Mouse (Mus musculus): Measurements from ENCODE around the gene Rab11fip4. TPM values are rescaled to one million over a fixed set of nuclear protein-coding genes. Genes with fewer than 3 reads are reported as not detected.

Gene Rab11fip4
- polyA plus RNA-seq, 1 experiment = 0.03 TPM

DNA sequence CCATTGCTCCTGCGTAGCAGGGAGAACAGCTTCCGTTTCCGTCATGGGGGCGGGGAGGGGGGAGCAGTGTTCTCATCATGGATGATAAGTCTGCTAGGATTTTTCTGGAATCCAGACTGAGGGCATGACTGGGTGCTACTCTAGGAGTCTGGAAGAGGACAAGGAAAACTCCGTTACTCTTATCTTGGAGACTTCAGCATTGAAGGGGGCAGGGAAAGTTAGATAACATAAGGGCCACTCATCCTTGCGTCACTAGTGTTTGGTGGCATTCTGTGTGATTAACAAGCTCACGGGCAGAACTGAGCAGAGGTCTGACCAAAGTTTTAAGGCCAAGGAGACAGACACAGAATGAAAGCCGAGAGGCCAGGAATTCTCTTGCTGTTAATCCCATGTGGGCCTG lies 42.4 kb downstream of the Rab11fip4 start:
- Histone ChIP-seq H3K27me3 (replicated peaks) (peaks cover 41% of the 10 kb centered on the region), H3K36me3 (replicated peaks; ENCODE audit: low read length) (peaks cover 3% of the 10 kb centered on the region), H3K4me3 (replicated peaks) (no peak overlapping the region), H3K9me3 (peaks cover 7% of the 10 kb centered on the region), H3K4me1 (peaks cover 34% of the 10 kb centered on the region)
- TF ChIP-seq GATA1 (IDR thresholded peaks at IDR 0.05; ENCODE audit: borderline replicate concordance, low read length) (no peak), FLI1 (IDR thresholded peaks at IDR 0.05; ENCODE audit: low read length) (no peak)

DNA sequence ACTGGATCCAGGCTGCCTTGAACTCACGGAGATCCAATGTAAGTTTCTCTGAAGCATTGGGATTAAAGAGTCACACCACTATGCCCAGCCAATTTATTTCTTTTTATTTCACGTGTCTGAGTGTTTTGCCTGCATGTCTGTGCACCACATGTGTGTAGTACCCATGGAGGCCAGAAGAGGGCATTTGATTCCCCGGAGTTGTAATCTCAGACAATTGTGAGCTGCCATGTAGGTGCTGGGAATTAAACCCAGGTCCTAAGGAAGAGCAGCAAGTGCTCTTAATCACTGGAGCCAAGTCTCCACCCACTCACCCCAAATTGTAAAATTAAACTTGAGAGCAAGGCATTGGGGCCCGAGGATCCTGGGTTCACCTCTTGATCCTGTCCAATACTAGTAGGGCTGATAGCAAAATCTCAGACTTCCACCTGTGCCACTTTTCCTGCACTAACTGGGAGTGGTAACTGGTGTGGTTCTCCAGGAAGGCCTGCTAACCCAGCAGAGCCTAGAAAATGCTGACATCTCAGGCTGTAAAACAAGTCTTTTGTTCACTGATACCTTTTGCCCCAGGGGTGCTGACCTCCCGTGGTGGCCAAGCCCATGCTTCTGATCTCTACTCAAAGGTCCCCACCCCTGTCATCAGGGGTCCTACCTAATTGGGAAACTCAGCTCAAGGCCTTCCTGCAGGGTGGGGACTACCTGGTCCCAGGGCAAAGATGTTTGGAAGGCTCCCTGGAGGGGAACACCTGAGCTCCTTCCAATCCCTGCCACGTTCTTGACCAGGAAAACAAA lies 44.8 kb downstream of the Rab11fip4 start:
- Histone ChIP-seq H3K27me3 (replicated peaks) (peaks cover 24% of the 10 kb centered on the region), H3K4me1 (peaks cover 45% of the 10 kb centered on the region), H3K36me3 (replicated peaks; ENCODE audit: low read length) (peaks cover 3% of the 10 kb centered on the region), H3K9me3 (peaks cover 7% of the 10 kb centered on the region), H3K4me3 (replicated peaks) (no peak overlapping the region)
- no peak for TF ChIP-seq GATA1 (IDR thresholded peaks at IDR 0.05; ENCODE audit: borderline replicate concordance, low read length)
- no peak for TF ChIP-seq FLI1 (IDR thresholded peaks at IDR 0.05; ENCODE audit: low read length)

DNA sequence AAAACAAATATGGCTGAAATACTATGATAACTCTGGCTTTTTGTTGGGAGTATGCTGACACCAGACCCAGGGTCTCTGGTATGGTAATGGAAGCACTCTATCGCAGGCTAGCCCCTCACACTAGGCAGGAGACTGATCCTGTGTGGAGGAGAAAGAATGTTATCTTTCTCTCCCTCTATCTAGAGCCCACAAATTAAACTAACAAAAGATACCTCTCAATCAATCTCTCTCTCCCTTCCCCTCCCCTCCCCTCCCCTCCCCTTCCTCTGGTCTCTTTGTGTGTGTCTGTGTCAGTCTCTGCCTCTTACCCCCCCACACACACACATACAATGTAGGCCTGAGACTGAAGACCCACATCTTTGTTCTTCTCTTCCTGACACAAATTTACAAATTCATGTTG lies 45.5 kb downstream of the Rab11fip4 start:
- Histone ChIP-seq H3K9me3 (peaks cover 7% of the 10 kb centered on the region), H3K4me1 (peaks cover 52% of the 10 kb centered on the region), H3K36me3 (replicated peaks; ENCODE audit: low read length) (peaks cover 3% of the 10 kb centered on the region), H3K27me3 (replicated peaks) (peaks cover 24% of the 10 kb centered on the region), H3K4me3 (replicated peaks) (no peak overlapping the region)
- TF ChIP-seq FLI1 (IDR thresholded peaks at IDR 0.05; ENCODE audit: low read length) = no peak
- TF ChIP-seq GATA1 (IDR thresholded peaks at IDR 0.05; ENCODE audit: borderline replicate concordance, low read length) = no peak

DNA sequence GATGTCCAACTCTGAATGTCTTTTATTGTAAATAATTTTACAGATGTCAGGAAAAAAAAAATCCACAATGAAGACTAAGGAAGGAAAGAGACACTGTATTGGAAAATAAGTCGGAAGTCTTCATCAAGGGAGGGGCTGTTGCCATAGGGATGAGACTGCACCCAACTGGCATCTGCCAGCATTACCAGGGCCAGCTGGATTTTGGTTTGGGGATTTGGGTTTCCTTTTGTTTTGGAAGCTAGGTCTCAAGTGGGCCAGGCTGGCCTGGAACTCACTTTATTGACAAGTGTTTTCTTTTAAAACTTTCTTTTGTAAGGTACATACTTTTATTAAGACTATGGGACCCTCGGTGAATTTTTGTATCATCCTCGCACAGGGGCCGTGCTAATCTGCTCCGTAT lies 47.7 kb downstream of the Rab11fip4 start:
- H3K36me3 ChIP-seq (replicated peaks; ENCODE audit: low read length) = peaks cover 3% of the 10 kb centered on the region
- peaks cover 7% of the 10 kb centered on the region for H3K9me3 ChIP-seq
- TF ChIP-seq FLI1 (IDR thresholded peaks at IDR 0.05; ENCODE audit: low read length) (no peak), GATA1 (IDR thresholded peaks at IDR 0.05; ENCODE audit: borderline replicate concordance, low read length) (no peak)
- H3K27me3 ChIP-seq (replicated peaks) = peaks cover 10% of the 10 kb centered on the region
- no peak overlapping the region for H3K4me3 ChIP-seq (replicated peaks)
- H3K4me1 ChIP-seq = peaks cover 59% of the 10 kb centered on the region

DNA sequence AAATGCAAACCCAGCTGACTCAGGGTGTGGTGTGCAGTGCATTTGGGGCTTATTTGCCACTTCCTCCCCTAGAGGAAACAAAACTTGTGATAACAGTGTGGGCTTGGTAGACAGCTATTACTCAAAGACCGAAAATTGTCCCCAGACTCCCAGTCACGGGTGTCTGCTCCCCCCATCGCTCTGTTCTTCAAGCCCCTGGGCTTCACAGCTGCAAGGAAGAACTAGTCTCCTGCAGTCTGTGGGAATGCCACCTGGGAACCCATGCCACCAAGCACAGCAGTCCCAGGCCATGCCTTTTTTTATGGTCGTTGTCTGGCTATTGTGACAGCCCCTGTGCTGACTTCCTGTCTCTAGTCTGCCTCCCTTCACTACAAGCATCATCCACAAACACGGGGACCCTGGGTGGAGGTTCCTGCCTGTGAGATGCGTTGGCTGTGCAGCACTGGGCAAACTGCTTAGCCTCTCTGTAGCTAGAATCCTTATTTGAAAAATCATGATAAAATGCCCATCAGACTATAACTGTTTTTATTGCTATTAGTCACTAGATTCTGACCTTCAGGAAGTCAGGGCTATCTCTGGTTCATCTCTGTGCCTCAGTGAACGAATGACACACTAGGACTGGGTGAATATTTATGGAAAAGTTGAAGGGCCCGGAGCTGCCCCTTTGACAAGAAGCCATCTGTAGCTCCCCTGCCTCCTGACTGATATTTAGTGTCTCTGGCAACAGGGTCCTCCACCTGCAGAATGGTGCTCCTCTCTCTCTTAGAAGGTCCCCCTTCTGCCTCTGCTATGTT lies 50.1 kb downstream of the Rab11fip4 start:
- no peaks in the 10 kb centered on the region for H3K36me3 ChIP-seq (replicated peaks; ENCODE audit: low read length)
- peak overlapping the region; percentile 83 for H3K4me3 ChIP-seq (replicated peaks)
- H3K9me3 ChIP-seq = peaks cover 2% of the 10 kb centered on the region
- H3K27me3 ChIP-seq (replicated peaks) = peaks cover 15% of the 10 kb centered on the region
- TF ChIP-seq FLI1 (IDR thresholded peaks at IDR 0.05; ENCODE audit: low read length) (no peak), GATA1 (IDR thresholded peaks at IDR 0.05; ENCODE audit: borderline replicate concordance, low read length) (no peak)
- H3K4me1 ChIP-seq = peaks cover 72% of the 10 kb centered on the region

DNA sequence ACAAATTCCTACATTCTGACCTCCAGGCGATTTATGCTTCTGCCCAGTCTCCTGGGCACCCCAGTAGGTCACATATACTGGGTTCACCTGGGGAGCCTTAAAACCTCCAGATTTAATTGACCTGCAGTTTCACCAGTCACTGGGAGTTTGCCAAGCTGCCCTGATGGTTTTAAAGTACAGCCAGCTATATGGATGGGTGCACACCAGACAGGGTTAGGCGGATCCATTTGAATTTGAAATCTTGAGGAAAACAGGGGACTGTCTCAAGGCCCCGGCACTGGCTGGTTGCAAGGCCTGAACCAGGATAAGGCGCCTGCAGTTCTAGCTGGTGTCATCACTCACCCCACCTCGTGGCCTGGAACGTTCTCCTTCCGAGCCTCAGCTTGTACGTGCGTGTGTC lies 52.7 kb downstream of the Rab11fip4 start:
- Histone ChIP-seq H3K4me1 (peaks cover 86% of the 10 kb centered on the region), H3K27me3 (replicated peaks) (peaks cover 41% of the 10 kb centered on the region)

DNA sequence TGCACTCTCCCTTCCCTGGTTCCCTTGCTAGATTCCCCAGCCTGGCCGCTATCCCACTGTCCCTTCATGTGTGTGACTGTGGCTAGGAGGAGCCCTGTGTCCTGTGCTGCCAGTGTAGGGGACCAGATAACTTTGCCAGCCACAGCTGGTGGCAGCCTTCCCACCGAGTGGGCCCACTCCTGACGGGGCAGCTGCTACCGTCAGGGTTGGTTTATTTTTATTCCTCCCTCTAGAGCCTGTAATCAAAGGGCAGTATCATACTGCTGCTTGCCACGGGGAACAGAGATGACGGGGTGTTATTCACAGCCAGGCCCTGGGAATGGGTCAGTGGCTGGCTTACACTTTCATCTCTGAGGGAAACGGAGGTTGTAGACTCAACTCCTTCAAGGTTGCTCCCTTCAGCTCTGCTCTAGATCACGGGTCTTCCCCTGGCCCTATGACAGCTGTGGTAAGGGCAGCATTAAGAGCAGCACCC lies 53.7 kb downstream of the Rab11fip4 start:
- Histone ChIP-seq H3K4me1 (peaks cover 86% of the 10 kb centered on the region), H3K4me3 (replicated peaks) (no peak overlapping the region), H3K36me3 (replicated peaks; ENCODE audit: low read length) (no peaks in the 10 kb centered on the region), H3K9me3 (no peaks in the 10 kb centered on the region), H3K27me3 (replicated peaks) (peaks cover 51% of the 10 kb centered on the region)
- no peak for TF ChIP-seq GATA1 (IDR thresholded peaks at IDR 0.05; ENCODE audit: borderline replicate concordance, low read length)
- TF ChIP-seq FLI1 (IDR thresholded peaks at IDR 0.05; ENCODE audit: low read length) = no peak

More for the DNA sequence above, 52.7 kb downstream of the Rab11fip4 start:
- no peaks in the 10 kb centered on the region for H3K36me3 ChIP-seq (replicated peaks; ENCODE audit: low read length)
- no peaks in the 10 kb centered on the region for H3K9me3 ChIP-seq
- TF ChIP-seq FLI1 (IDR thresholded peaks at IDR 0.05; ENCODE audit: low read length) (no peak), GATA1 (IDR thresholded peaks at IDR 0.05; ENCODE audit: borderline replicate concordance, low read length) (no peak)
- no peak overlapping the region for H3K4me3 ChIP-seq (replicated peaks)

DNA sequence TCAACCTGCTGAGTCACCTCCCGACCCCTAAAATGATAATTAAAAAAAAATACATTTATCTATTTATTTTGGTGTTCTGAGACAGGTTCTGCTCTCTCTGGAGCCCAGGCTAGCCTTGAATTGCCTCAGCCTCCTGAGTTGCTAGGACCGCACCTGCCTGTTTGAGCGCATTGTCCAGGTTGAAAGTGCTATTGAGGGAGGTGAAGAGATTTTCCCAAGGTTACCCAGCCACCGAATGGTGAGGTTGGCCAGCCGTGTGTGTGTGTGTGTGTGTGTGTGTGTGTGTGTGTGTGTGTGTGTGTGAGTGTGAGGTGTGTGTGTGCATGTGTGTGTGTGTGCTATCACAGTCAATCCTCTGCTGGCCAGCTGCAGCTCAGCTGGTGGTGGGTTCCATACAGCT lies 55.0 kb downstream of the Rab11fip4 start:
- H3K27me3 ChIP-seq (replicated peaks) = peaks cover 52% of the 10 kb centered on the region
- H3K36me3 ChIP-seq (replicated peaks; ENCODE audit: low read length) = no peaks in the 10 kb centered on the region
- H3K4me3 ChIP-seq (replicated peaks) = no peak overlapping the region
- H3K4me1 ChIP-seq = peaks cover 86% of the 10 kb centered on the region
- no peaks in the 10 kb centered on the region for H3K9me3 ChIP-seq
- TF ChIP-seq FLI1 (IDR thresholded peaks at IDR 0.05; ENCODE audit: low read length) (no peak), GATA1 (IDR thresholded peaks at IDR 0.05; ENCODE audit: borderline replicate concordance, low read length) (no peak)

DNA sequence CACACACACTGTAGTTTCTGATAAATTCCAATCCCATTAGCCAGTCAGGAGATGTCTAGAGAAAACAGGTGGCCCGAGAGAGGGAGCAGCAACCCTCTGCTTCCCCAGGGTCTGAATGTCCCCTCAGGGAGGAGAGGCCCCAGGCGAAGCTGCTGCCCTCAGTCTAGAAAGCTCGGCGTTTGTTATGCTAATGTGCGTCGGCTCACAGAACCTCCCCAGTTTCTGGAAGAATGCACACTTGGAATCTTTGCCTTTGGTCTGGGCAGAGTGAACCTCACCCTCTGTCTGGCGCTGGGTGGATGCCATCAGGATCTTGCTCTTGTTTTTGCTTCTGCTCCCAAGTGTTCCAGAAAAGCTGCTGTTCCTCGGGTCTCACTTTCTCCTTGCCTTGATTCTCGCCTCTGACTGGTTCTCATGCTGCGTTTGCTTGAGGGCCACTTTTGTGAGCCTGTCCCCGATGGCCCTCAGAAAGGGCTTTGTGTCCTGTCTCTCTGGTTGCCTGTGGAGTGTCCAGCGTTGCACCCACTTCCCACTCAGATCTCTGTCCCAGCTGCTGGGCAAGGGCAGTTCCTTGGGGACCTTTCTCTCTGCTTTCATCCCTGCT lies 55.6 kb downstream of the Rab11fip4 start:
- H3K9me3 ChIP-seq = no peaks in the 10 kb centered on the region
- H3K4me1 ChIP-seq = peaks cover 86% of the 10 kb centered on the region
- H3K27me3 ChIP-seq (replicated peaks) = peaks cover 55% of the 10 kb centered on the region
- H3K36me3 ChIP-seq (replicated peaks; ENCODE audit: low read length) = no peaks in the 10 kb centered on the region
- no peak overlapping the region for H3K4me3 ChIP-seq (replicated peaks)
- TF ChIP-seq FLI1 (IDR thresholded peaks at IDR 0.05; ENCODE audit: low read length) (no peak), GATA1 (IDR thresholded peaks at IDR 0.05; ENCODE audit: borderline replicate concordance, low read length) (no peak)

Measured in megakaryocyte, embryonic 14.5 days (primary cell).